7 mouse cellular contexts compared by ENCODE assay signal in genomic region chrX:12090871-12091404, GRCm38 (mm10).
DNase-seq lines count a peak whose midpoint lies in the region; ATAC-seq and TF ChIP-seq lines count a peak whose summit lies in the region.

No protein-coding gene starts in this region.

- H3K27me3 ChIP-seq in heart, adult 2 months (ENCODE audit: control insufficient read depth, insufficient read depth, low read length) = no peaks in the 10 kb centered on the region
- H3K27me3 ChIP-seq in limb, embryonic 14.5 days (ENCODE audit: control insufficient read depth, insufficient read depth, low read length) = peaks cover 39% of the 10 kb centered on the region
- H3K27me3 ChIP-seq in midbrain, embryonic 14.5 days (ENCODE audit: control insufficient read depth, insufficient read depth, low read length) = peaks cover 28% of the 10 kb centered on the region

- TF ChIP-seq POLR2A in heart, adult 2 months (IDR thresholded peaks at IDR 0.05; ENCODE audit: insufficient read depth, low read depth, low read length) = peak; percentile 26; the same call in 1 of the 2 replicates
- TF ChIP-seq POLR2A in limb, embryonic 14.5 days (IDR thresholded peaks at IDR 0.05; ENCODE audit: borderline replicate concordance, extremely low read depth, insufficient read depth, insufficient read length) = no peak

- ATAC-seq in limb, embryonic 14.5 days (ENCODE audit: low FRiP score, low read depth) = peak; percentile 62
- peak; percentile 53 for ATAC-seq in midbrain, embryonic 14.5 days (ENCODE audit: low FRiP score, low TSS enrichment)

- TF ChIP-seq CTCF in heart, adult 2 months (IDR thresholded peaks at IDR 0.05) = no peak

- H3K36me3 ChIP-seq in heart, adult 2 months (ENCODE audit: control insufficient read depth, insufficient read depth, low read length) = no peaks in the 10 kb centered on the region
- no peaks in the 10 kb centered on the region for H3K36me3 ChIP-seq in limb, embryonic 14.5 days (ENCODE audit: control insufficient read depth, insufficient read depth, low read length)
- H3K36me3 ChIP-seq in midbrain, embryonic 14.5 days (ENCODE audit: control insufficient read depth, insufficient read depth, low read length) = no peaks in the 10 kb centered on the region

- H3K9me3 ChIP-seq in limb, embryonic 14.5 days (ENCODE audit: control insufficient read depth, low read length) = no peaks in the 10 kb centered on the region
- H3K9me3 ChIP-seq in midbrain, embryonic 14.5 days (ENCODE audit: control insufficient read depth, low read length) = no peaks in the 10 kb centered on the region

- H3K4me3 ChIP-seq in heart, adult 2 months = peak overlapping the region; percentile 29; the same call in 1 of the 2 replicates
- H3K4me3 ChIP-seq in limb, embryonic 14.5 days (replicated peaks; ENCODE audit: low read length) = peak overlapping the region; percentile 47
- H3K4me3 ChIP-seq in midbrain, embryonic 14.5 days (replicated peaks; ENCODE audit: low read depth, low read length) = peak overlapping the region; percentile 41

- peak; percentile 92 for DNase-seq in adrenal gland, adult 2 months
- DNase-seq in embryo, embryonic 11 days = peak; percentile 73
- peak; percentile 85 for DNase-seq in heart, adult 2 months
- peak; percentile 80 for DNase-seq in kidney, adult 11 months
- DNase-seq in limb, embryonic 14.5 days (ENCODE audit: low spot score) = peak; percentile 77
- peak; percentile 83 for DNase-seq in midbrain, embryonic 14.5 days
- DNase-seq in spleen, postnatal 4 days (ENCODE audit: low spot score in 2 of 2) = peak; percentile 34 to 74

- peak overlapping the region; percentile 70 for H3K27ac ChIP-seq in heart, adult 2 months
- peak overlapping the region; percentile 84 for H3K27ac ChIP-seq in limb, embryonic 14.5 days (replicated peaks; ENCODE audit: low read depth, low read length)
- H3K27ac ChIP-seq in midbrain, embryonic 14.5 days (replicated peaks; ENCODE audit: low read depth, low read length) = peak overlapping the region; percentile 93

- H3K79me2 ChIP-seq in heart, adult 2 months (replicated peaks; ENCODE audit: control insufficient read depth, insufficient read depth, low read length) = no peaks in the 10 kb centered on the region

- H3K9ac ChIP-seq in heart, adult 2 months (ENCODE audit: low read depth, low read length) = peak overlapping the region; percentile 83
- peak overlapping the region; percentile 64 for H3K9ac ChIP-seq in limb, embryonic 14.5 days (ENCODE audit: low read depth, low read length, severe bottlenecking)
- H3K9ac ChIP-seq in midbrain, embryonic 14.5 days (replicated peaks; ENCODE audit: low read length) = peak overlapping the region; percentile 55

- H3K4me1 ChIP-seq in heart, adult 2 months (ENCODE audit: control insufficient read depth, insufficient read depth, low read length) = peaks cover 4% of the 10 kb centered on the region
- H3K4me1 ChIP-seq in limb, embryonic 14.5 days (ENCODE audit: control insufficient read depth, insufficient read depth, low read length) = peaks cover 14% of the 10 kb centered on the region
- H3K4me1 ChIP-seq in midbrain, embryonic 14.5 days (ENCODE audit: control insufficient read depth, insufficient read depth, low read length) = peaks cover 16% of the 10 kb centered on the region; the same call in 1 of the 2 replicates

- WGBS in heart, adult 2 months = 1% methylated on average over 46 of the region's 47 CpGs
- 12% methylated on average over 17 of the region's 47 CpGs for WGBS in limb, embryonic 14.5 days
- WGBS in midbrain, embryonic 14.5 days = 3% methylated on average over 41 of the region's 47 CpGs

- intact Hi-C loops in heart, adult 2 months (cut with DNase I) = loop anchor here (1.0 to 10.0 kb wide), 3 partner anchors 44 to 1004 kb away; no protein-coding TSS in a partner anchor

- no peak for TF ChIP-seq EP300 in heart, adult 2 months (IDR thresholded peaks at IDR 0.05; ENCODE audit: insufficient read depth, low read depth, low read length)

- peak overlapping the region; percentile 81 for H3K4me2 ChIP-seq in limb, embryonic 14.5 days (replicated peaks; ENCODE audit: low read depth, low read length, severe bottlenecking)
- H3K4me2 ChIP-seq in midbrain, embryonic 14.5 days (ENCODE audit: low read length) = peak overlapping the region; percentile 83

Comparison
In these comparisons a context has a peak if more than half of its experiments do, and no peak if none do; other contexts are left out.
1. Peak in every context shown above with its lines: DNase-seq, ATAC-seq, H3K4me3 ChIP-seq and H3K27ac ChIP-seq.